Mouse (Mus musculus): ENCODE measurements around the gene Gm28635.

Gene Gm28635

DNA sequence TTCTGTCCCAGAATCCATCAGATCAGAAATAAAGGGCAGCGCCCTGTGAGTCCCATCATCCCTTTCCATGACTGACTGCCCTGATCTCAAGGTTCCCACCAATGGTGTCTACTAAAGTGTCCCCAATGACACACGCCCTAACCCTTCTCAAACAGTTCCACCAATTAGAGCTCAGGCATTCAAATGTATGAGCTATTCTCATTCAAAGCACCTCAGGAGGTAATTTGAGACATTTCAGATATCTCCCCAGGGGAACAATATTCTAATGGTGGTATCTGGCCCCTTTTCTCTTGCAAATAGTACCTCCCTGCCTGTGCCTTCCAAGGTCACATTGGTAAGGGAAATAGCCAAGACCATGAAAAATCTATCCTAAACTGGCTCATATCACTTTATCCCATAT lies 98.5 kb downstream of the Gm28635 start:
- DNase-seq = no peak

DNA sequence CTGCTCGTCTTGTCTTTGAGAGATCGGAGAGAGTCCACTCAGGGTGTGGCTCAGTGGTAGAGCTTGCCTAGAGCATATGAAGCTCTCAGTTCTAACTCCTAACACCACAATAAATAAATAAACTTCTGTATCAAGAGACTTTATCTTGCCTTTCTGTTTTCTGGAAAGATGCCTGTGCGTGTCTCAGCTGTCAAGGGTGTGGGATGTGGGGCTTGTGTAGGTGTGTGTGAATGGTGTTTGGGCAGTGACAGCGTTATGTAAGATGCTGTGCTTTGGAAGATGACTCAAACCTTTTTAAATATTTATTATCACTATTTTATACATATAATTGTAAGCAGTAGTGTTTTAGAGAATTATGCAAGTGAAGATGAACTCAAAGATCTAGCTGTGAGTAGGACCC lies 103.7 kb downstream of the Gm28635 start:
- no peak for DNase-seq

DNA sequence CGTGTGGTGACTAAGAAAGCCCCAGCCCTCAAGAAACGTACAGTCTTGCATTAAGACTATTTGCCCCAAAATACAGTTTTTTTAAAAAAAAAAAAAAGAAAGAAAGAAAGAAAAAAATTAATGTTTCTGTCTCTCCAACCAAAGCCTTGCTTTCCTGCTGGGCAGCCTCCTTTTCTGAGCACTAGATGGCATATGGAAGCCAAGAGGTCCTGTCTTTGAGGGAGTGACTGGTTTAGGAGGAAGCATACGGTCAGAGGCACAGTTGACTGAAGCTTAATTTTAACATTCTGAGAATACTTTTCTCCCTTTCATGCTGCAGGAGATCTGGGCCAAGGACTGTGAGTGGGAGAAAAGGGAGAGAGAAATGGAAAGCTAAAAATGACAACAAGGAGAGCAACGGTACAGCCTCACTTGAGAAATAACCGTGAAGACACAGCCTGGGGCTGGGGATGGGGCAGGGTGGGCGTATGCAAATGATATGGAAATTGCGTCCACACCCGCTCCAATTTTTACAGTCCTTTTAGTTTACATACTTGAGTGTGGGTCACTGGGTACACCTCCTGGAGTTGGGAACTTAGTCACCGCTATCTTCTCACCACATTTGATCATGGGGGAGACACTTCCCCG lies 120.8 kb downstream of the Gm28635 start:
- DNase-seq = no peak
